Mouse (Mus musculus): ENCODE data around the gene Smad5. TPM values are rescaled to one million over a fixed set of nuclear protein-coding genes. Genes with fewer than 3 reads are reported as not detected.

Smad5 gene
- polyA plus RNA-seq, 1 experiment from 2014 or later: 17.1 TPM

- H3K27me3 ChIP-seq (ENCODE audit: control insufficient read depth, insufficient read depth, low read depth, low read length): no peaks in the 10 kb centered on the region
- H3K9me3 ChIP-seq (replicated peaks; ENCODE audit: control insufficient read depth, low read length, poor library complexity, severe bottlenecking): no peaks in the 10 kb centered on the region
- H3K4me1 ChIP-seq (ENCODE audit: control insufficient read depth, insufficient read depth, low read length): no peaks in the 10 kb centered on the region
- no peak for ATAC-seq
- 29% methylated on average over 10 of the region's 10 CpGs for WGBS
- no peak overlapping the region for H3K4me2 ChIP-seq (ENCODE audit: low read length)
- no peaks in the 10 kb centered on the region for H3K36me3 ChIP-seq (ENCODE audit: control insufficient read depth, insufficient read depth, low read length)
- no peak overlapping the region for H3K9ac ChIP-seq (ENCODE audit: low read depth, low read length)
- no peak overlapping the region for H3K4me3 ChIP-seq (ENCODE audit: low read depth, low read length)
- 0 out of 2 replicates have a peak overlapping the region, but pooled peaks have one; percentile 2 for H3K27ac ChIP-seq (ENCODE audit: low read length)
Observed at GRCm38 (mm10) chr13:56678188-56678787, 24.5 kb upstream of the Smad5 start.

- H3K4me1 ChIP-seq (ENCODE audit: control insufficient read depth, insufficient read depth, low read length): no peaks in the 10 kb centered on the region
- WGBS: 66% methylated on average over 10 of the region's 10 CpGs
Observed at GRCm38 (mm10) chr13:56678826-56679504, 23.8 kb upstream of the Smad5 start.

GRCm38 (mm10) chr13:56681924-56682323, 20.9 kb upstream of the Smad5 start:
- Histone ChIP-seq H3K4me2 (ENCODE audit: low read length) (no peak overlapping the region), H3K4me1 (ENCODE audit: control insufficient read depth, insufficient read depth, low read length) (no peaks in the 10 kb centered on the region), H3K27me3 (ENCODE audit: control insufficient read depth, insufficient read depth, low read depth, low read length) (no peaks in the 10 kb centered on the region), H3K27ac (ENCODE audit: low read length) (no peak overlapping the region), H3K9ac (ENCODE audit: low read depth, low read length) (no peak overlapping the region), H3K4me3 (ENCODE audit: low read depth, low read length) (no peak overlapping the region), H3K36me3 (ENCODE audit: control insufficient read depth, insufficient read depth, low read length) (no peaks in the 10 kb centered on the region), H3K9me3 (replicated peaks; ENCODE audit: control insufficient read depth, low read length, poor library complexity, severe bottlenecking) (no peaks in the 10 kb centered on the region)
- no peak for ATAC-seq
- 85% methylated on average over 4 of the region's 4 CpGs for WGBS

More at GRCm38 (mm10) chr13:56678826-56679504, 23.8 kb upstream of the Smad5 start:
- no peaks in the 10 kb centered on the region for H3K9me3 ChIP-seq (replicated peaks; ENCODE audit: control insufficient read depth, low read length, poor library complexity, severe bottlenecking)
- no peak overlapping the region for H3K4me2 ChIP-seq (ENCODE audit: low read length)
- no peak overlapping the region for H3K9ac ChIP-seq (ENCODE audit: low read depth, low read length)
- no peaks in the 10 kb centered on the region for H3K36me3 ChIP-seq (ENCODE audit: control insufficient read depth, insufficient read depth, low read length)
- H3K4me3 ChIP-seq (ENCODE audit: low read depth, low read length): no peak overlapping the region
- 0 out of 2 replicates have a peak overlapping the region, but pooled peaks have one; percentile 9 for H3K27ac ChIP-seq (ENCODE audit: low read length)
- no peaks in the 10 kb centered on the region for H3K27me3 ChIP-seq (ENCODE audit: control insufficient read depth, insufficient read depth, low read depth, low read length)
- no peak for ATAC-seq

- Histone ChIP-seq H3K27ac (ENCODE audit: low read length) (no peak overlapping the region), H3K4me2 (ENCODE audit: low read length) (no peak overlapping the region), H3K4me1 (ENCODE audit: control insufficient read depth, insufficient read depth, low read length) (no peaks in the 10 kb centered on the region), H3K4me3 (ENCODE audit: low read depth, low read length) (no peak overlapping the region), H3K9me3 (replicated peaks; ENCODE audit: control insufficient read depth, low read length, poor library complexity, severe bottlenecking) (no peaks in the 10 kb centered on the region), H3K36me3 (ENCODE audit: control insufficient read depth, insufficient read depth, low read length) (no peaks in the 10 kb centered on the region), H3K9ac (ENCODE audit: low read depth, low read length) (no peak overlapping the region), H3K27me3 (ENCODE audit: control insufficient read depth, insufficient read depth, low read depth, low read length) (no peaks in the 10 kb centered on the region)
- no peak for ATAC-seq
- 81% methylated on average over 17 of the region's 17 CpGs for WGBS
Observed at GRCm38 (mm10) chr13:56682326-56682725, 20.5 kb upstream of the Smad5 start.

GRCm38 (mm10) chr13:56683306-56683705, 19.5 kb upstream of the Smad5 start:
- Histone ChIP-seq H3K27me3 (ENCODE audit: control insufficient read depth, insufficient read depth, low read depth, low read length) (no peaks in the 10 kb centered on the region), H3K4me1 (ENCODE audit: control insufficient read depth, insufficient read depth, low read length) (no peaks in the 10 kb centered on the region), H3K36me3 (ENCODE audit: control insufficient read depth, insufficient read depth, low read length) (no peaks in the 10 kb centered on the region), H3K9ac (ENCODE audit: low read depth, low read length) (no peak overlapping the region), H3K27ac (ENCODE audit: low read length) (no peak overlapping the region), H3K9me3 (replicated peaks; ENCODE audit: control insufficient read depth, low read length, poor library complexity, severe bottlenecking) (no peaks in the 10 kb centered on the region), H3K4me2 (ENCODE audit: low read length) (no peak overlapping the region), H3K4me3 (ENCODE audit: low read depth, low read length) (no peak overlapping the region)
- ATAC-seq: no peak
- WGBS: 71% methylated on average over 7 of the region's 7 CpGs

- 66% methylated on average over 7 of the region's 7 CpGs for WGBS
- no peaks in the 10 kb centered on the region for H3K4me1 ChIP-seq (ENCODE audit: control insufficient read depth, insufficient read depth, low read length)
- H3K4me3 ChIP-seq (ENCODE audit: low read depth, low read length): no peak overlapping the region
- H3K27ac ChIP-seq (ENCODE audit: low read length): no peak overlapping the region
- H3K9me3 ChIP-seq (replicated peaks; ENCODE audit: control insufficient read depth, low read length, poor library complexity, severe bottlenecking): no peaks in the 10 kb centered on the region
- no peak overlapping the region for H3K9ac ChIP-seq (ENCODE audit: low read depth, low read length)
- no peaks in the 10 kb centered on the region for H3K27me3 ChIP-seq (ENCODE audit: control insufficient read depth, insufficient read depth, low read depth, low read length)
- no peak overlapping the region for H3K4me2 ChIP-seq (ENCODE audit: low read length)
- no peak for ATAC-seq
- no peaks in the 10 kb centered on the region for H3K36me3 ChIP-seq (ENCODE audit: control insufficient read depth, insufficient read depth, low read length)
Observed at GRCm38 (mm10) chr13:56692011-56692410, 10.8 kb upstream of the Smad5 start.

- H3K27ac ChIP-seq (ENCODE audit: low read length): no peak overlapping the region
- no peaks in the 10 kb centered on the region for H3K9me3 ChIP-seq (replicated peaks; ENCODE audit: control insufficient read depth, low read length, poor library complexity, severe bottlenecking)
- no peak overlapping the region for H3K4me2 ChIP-seq (ENCODE audit: low read length)
- no peak overlapping the region for H3K9ac ChIP-seq (ENCODE audit: low read depth, low read length)
- no peak overlapping the region for H3K4me3 ChIP-seq (ENCODE audit: low read depth, low read length)
- H3K4me1 ChIP-seq (ENCODE audit: control insufficient read depth, insufficient read depth, low read length): peaks cover 3% of the 10 kb centered on the region; the same call in 1 of the 2 replicates
- WGBS: 90% methylated on average over 6 of the region's 6 CpGs
- H3K36me3 ChIP-seq (ENCODE audit: control insufficient read depth, insufficient read depth, low read length): no peaks in the 10 kb centered on the region
- no peaks in the 10 kb centered on the region for H3K27me3 ChIP-seq (ENCODE audit: control insufficient read depth, insufficient read depth, low read depth, low read length)
- ATAC-seq: no peak
Observed at GRCm38 (mm10) chr13:56692644-56693043, 10.2 kb upstream of the Smad5 start.

GRCm38 (mm10) chr13:56695701-56696100, 7.1 kb upstream of the Smad5 start:
- H3K4me2 ChIP-seq (ENCODE audit: low read length): no peak overlapping the region
- H3K4me3 ChIP-seq (ENCODE audit: low read depth, low read length): no peak overlapping the region
- ATAC-seq: no peak
- H3K36me3 ChIP-seq (ENCODE audit: control insufficient read depth, insufficient read depth, low read length): no peaks in the 10 kb centered on the region
- H3K4me1 ChIP-seq (ENCODE audit: control insufficient read depth, insufficient read depth, low read length): peaks cover 13% of the 10 kb centered on the region
- WGBS: 90% methylated on average over 5 of the region's 5 CpGs
- H3K27me3 ChIP-seq (ENCODE audit: control insufficient read depth, insufficient read depth, low read depth, low read length): no peaks in the 10 kb centered on the region
- H3K27ac ChIP-seq (ENCODE audit: low read length): no peak overlapping the region
- no peaks in the 10 kb centered on the region for H3K9me3 ChIP-seq (replicated peaks; ENCODE audit: control insufficient read depth, low read length, poor library complexity, severe bottlenecking)
- no peak overlapping the region for H3K9ac ChIP-seq (ENCODE audit: low read depth, low read length)

GRCm38 (mm10) chr13:56696699-56697098, 6.1 kb upstream of the Smad5 start:
- H3K9me3 ChIP-seq (replicated peaks; ENCODE audit: control insufficient read depth, low read length, poor library complexity, severe bottlenecking): no peaks in the 10 kb centered on the region
- 85% methylated on average over 5 of the region's 5 CpGs for WGBS
- ATAC-seq: no peak
- H3K4me2 ChIP-seq (ENCODE audit: low read length): no peak overlapping the region
- H3K4me1 ChIP-seq (ENCODE audit: control insufficient read depth, insufficient read depth, low read length): peaks cover 13% of the 10 kb centered on the region
- no peak overlapping the region for H3K27ac ChIP-seq (ENCODE audit: low read length)
- no peak overlapping the region for H3K4me3 ChIP-seq (ENCODE audit: low read depth, low read length)
- H3K36me3 ChIP-seq (ENCODE audit: control insufficient read depth, insufficient read depth, low read length): no peaks in the 10 kb centered on the region
- H3K27me3 ChIP-seq (ENCODE audit: control insufficient read depth, insufficient read depth, low read depth, low read length): no peaks in the 10 kb centered on the region
- H3K9ac ChIP-seq (ENCODE audit: low read depth, low read length): no peak overlapping the region
